Mouse (Mus musculus) MEL (cell line): ENCODE results near the gene Krtap2-4. TPM values are rescaled to one million over a fixed set of nuclear protein-coding genes. Genes with fewer than 3 reads are reported as not detected.

Experiments used
- DNase-seq: peaks from one replicate; pipeline ENCODE4 v3.0.0; 2011; ENCODE audit warnings: low read depth, low spot score
- H3K27ac ChIP-seq: 2 replicates; pipeline ENCODE4 v1.5.1; 2012; ENCODE audit warnings: low read depth, mild to moderate bottlenecking, control low read depth, low read length, moderate library complexity; ENCODE audit not compliant: control insufficient read depth
- H3K27me3 ChIP-seq, 2 experiments: fragments of 150-350 bp in 1 of 2; sonication (generic) in 1 of 2; 2 replicates each; pipeline ENCODE4 v1.6.1; 2012; ENCODE audit warnings: low read length in 2 of 2, mild to moderate bottlenecking in 2 of 2, improper control_type of control experiment in 1 of 2, moderate library complexity in 1 of 2; ENCODE audit not compliant: insufficient read depth in 2 of 2, control insufficient read depth in 1 of 2
- H3K36me3 ChIP-seq, 2 experiments: 2 replicates each; pipeline ENCODE4 v1.6.1; 2012 to 2014; ENCODE audit warnings: low read length in 2 of 2, improper control_type of control experiment in 1 of 2, inconsistent platforms in 1 of 2, mild to moderate bottlenecking in 1 of 2; ENCODE audit not compliant: insufficient read depth in 2 of 2, control insufficient read depth in 1 of 2
- H3K4me1 ChIP-seq, 2 experiments: fragments of 150-350 bp in 1 of 2; sonication (generic) in 1 of 2; 2 replicates each; pipeline ENCODE4 v1.6.1; 2012; ENCODE audit warnings: low read length in 2 of 2, improper control_type of control experiment in 1 of 2, mild to moderate bottlenecking in 1 of 2; ENCODE audit not compliant: insufficient read depth in 2 of 2, control insufficient read depth in 1 of 2
- H3K4me3 ChIP-seq, 2 experiments: fragments of 150-350 bp in 1 of 2; sonication (generic) in 1 of 2; 2 replicates each; pipeline ENCODE4 v1.5.1; 2012; ENCODE audit warnings: low read depth in 2 of 2, low read length in 2 of 2, mild to moderate bottlenecking in 2 of 2, moderate library complexity in 2 of 2, control low read depth in 1 of 2, improper control_type of control experiment in 1 of 2; ENCODE audit not compliant: control insufficient read depth in 1 of 2, insufficient read depth in 1 of 2
- H3K79me2 ChIP-seq: 2 replicates; pipeline ENCODE4 v1.6.1; 2012; ENCODE audit warnings: mild to moderate bottlenecking, low read length, moderate library complexity; ENCODE audit not compliant: control insufficient read depth, poor library complexity, insufficient read depth
- H3K9ac ChIP-seq: 2 replicates; pipeline ENCODE4 v1.6.1; 2012; ENCODE audit warnings: low read depth, mild to moderate bottlenecking, control low read depth, low read length, moderate library complexity; ENCODE audit not compliant: control insufficient read depth, poor library complexity, severe bottlenecking
- H3K9me3 ChIP-seq: fragments of 150-350 bp; sonication (generic); replicated peaks from 2 replicates; pipeline ENCODE4 v1.6.1; 2012; ENCODE audit warnings: mild to moderate bottlenecking, low read length, improper control_type of control experiment, moderate library complexity; ENCODE audit not compliant: insufficient read depth
- BHLHE40 ChIP-seq: IDR thresholded peaks from 2 replicates; pipeline ENCODE4 v1.6.1; 2012; ENCODE audit warnings: low read depth, mild to moderate bottlenecking, inconsistent platforms, low read length, improper control_type of control experiment, borderline replicate concordance
- CHD2 ChIP-seq: IDR thresholded peaks from 2 replicates; pipeline ENCODE4 v1.6.1; 2011; ENCODE audit warnings: low read length, improper control_type of control experiment
- CTCF ChIP-seq, 3 experiments: IDR thresholded peaks in 2 of 3; conservative IDR thresholded peaks in 1 of 3; 2 replicates each; pipeline ENCODE4 v1.5.1; 2011 to 2012; ENCODE audit warnings: low read length in 3 of 3, low read depth in 2 of 3, mild to moderate bottlenecking in 2 of 3, improper control_type of control experiment in 1 of 3, inconsistent platforms in 1 of 3, mixed read lengths in 1 of 3, moderate library complexity in 1 of 3; ENCODE audit not compliant: control insufficient read depth in 1 of 3, insufficient read depth in 1 of 3, poor library complexity in 1 of 3, severe bottlenecking in 1 of 3
- HCFC1 ChIP-seq: IDR thresholded peaks from 2 replicates; pipeline ENCODE4 v1.6.1; 2012; ENCODE audit warnings: low read depth, mild to moderate bottlenecking, inconsistent platforms, low read length, improper control_type of control experiment, moderate library complexity
- MAFK ChIP-seq: IDR thresholded peaks from 2 replicates; pipeline ENCODE4 v1.6.1; 2011; ENCODE audit warnings: low read depth, mild to moderate bottlenecking, low read length, improper control_type of control experiment, borderline replicate concordance
- MAX ChIP-seq: IDR thresholded peaks from 2 replicates; pipeline ENCODE4 v1.6.1; 2011; ENCODE audit warnings: low read length, improper control_type of control experiment
- MEF2A ChIP-seq: IDR thresholded peaks from 2 replicates; pipeline ENCODE4 v1.6.1; 2014; ENCODE audit warnings: low read depth, mild to moderate bottlenecking, inconsistent platforms, low read length, improper control_type of control experiment; ENCODE audit not compliant: poor library complexity, insufficient replicate concordance, severe bottlenecking; ENCODE audit errors: extremely low read depth
- MYC ChIP-seq: IDR thresholded peaks from 2 replicates; pipeline ENCODE4 v1.6.1; 2011; ENCODE audit warnings: low read depth, mild to moderate bottlenecking, low read length, improper control_type of control experiment, moderate library complexity
- NELFE ChIP-seq: IDR thresholded peaks from 2 replicates; pipeline ENCODE4 v1.6.1; 2011; ENCODE audit warnings: low read depth, low read length, improper control_type of control experiment
- NRF1 ChIP-seq: IDR thresholded peaks from 2 replicates; pipeline ENCODE4 v1.6.1; 2014; ENCODE audit warnings: low read depth, mild to moderate bottlenecking, inconsistent platforms, low read length, improper control_type of control experiment, moderate library complexity; ENCODE audit not compliant: poor library complexity, insufficient read depth, severe bottlenecking
- POLR2AphosphoS2 ChIP-seq: IDR thresholded peaks from 2 replicates; pipeline ENCODE4 v1.6.1; 2011; ENCODE audit warnings: low read length, improper control_type of control experiment
- POLR2AphosphoS5 ChIP-seq: IDR thresholded peaks from 2 replicates; pipeline ENCODE4 v1.6.1; 2012; ENCODE audit warnings: low read depth, borderline replicate concordance, mild to moderate bottlenecking, inconsistent platforms, low read length, moderate library complexity, mixed read lengths
- RAD21 ChIP-seq: IDR thresholded peaks from 2 replicates; pipeline ENCODE4 v1.6.1; 2011; ENCODE audit warnings: mild to moderate bottlenecking, low read depth, low read length, improper control_type of control experiment
- RCOR1 ChIP-seq: IDR thresholded peaks from 2 replicates; pipeline ENCODE4 v1.6.1; 2012; ENCODE audit warnings: low read depth, mild to moderate bottlenecking, inconsistent platforms, low read length, improper control_type of control experiment
- SIN3A ChIP-seq: IDR thresholded peaks from 2 replicates; pipeline ENCODE4 v1.6.1; 2012; ENCODE audit warnings: low read length, improper control_type of control experiment, inconsistent platforms
- SMC3 ChIP-seq: IDR thresholded peaks from 2 replicates; pipeline ENCODE4 v1.6.1; 2011; ENCODE audit warnings: low read depth, low read length, improper control_type of control experiment
- TCF12 ChIP-seq: IDR thresholded peaks from 2 replicates; pipeline ENCODE4 v1.6.1; 2014; ENCODE audit warnings: low read depth, mild to moderate bottlenecking, inconsistent platforms, low read length, improper control_type of control experiment, moderate library complexity
- UBTF ChIP-seq: IDR thresholded peaks from 2 replicates; pipeline ENCODE4 v1.6.1; 2012; ENCODE audit warnings: low read depth, mild to moderate bottlenecking, inconsistent platforms, low read length, improper control_type of control experiment, moderate library complexity, borderline replicate concordance; ENCODE audit not compliant: insufficient read depth
- USF2 ChIP-seq, 2 experiments: IDR thresholded peaks; 2 replicates each; pipeline ENCODE4 v1.6.1; 2011 to 2012; ENCODE audit warnings: improper control_type of control experiment in 2 of 2, low read length in 2 of 2, borderline replicate concordance in 1 of 2, inconsistent platforms in 1 of 2, low read depth in 1 of 2, mild to moderate bottlenecking in 1 of 2; ENCODE audit not compliant: insufficient read depth in 1 of 2
- ZC3H11A ChIP-seq: IDR thresholded peaks from 2 replicates; pipeline ENCODE4 v1.6.1; 2012; ENCODE audit warnings: low read depth, mild to moderate bottlenecking, inconsistent platforms, low read length, improper control_type of control experiment
- ZKSCAN1 ChIP-seq: IDR thresholded peaks from 2 replicates; pipeline ENCODE4 v1.6.1; 2012; ENCODE audit warnings: low read depth, mild to moderate bottlenecking, inconsistent platforms, low read length, improper control_type of control experiment, moderate library complexity
- ZMIZ1 ChIP-seq: IDR thresholded peaks from 2 replicates; pipeline ENCODE4 v1.6.1; 2012; ENCODE audit warnings: low read depth, mild to moderate bottlenecking, inconsistent platforms, low read length, improper control_type of control experiment, moderate library complexity
- polyA plus RNA-seq, 2 experiments: library from polyadenylated mRNA; stranded (reverse) in 1 of 2; unstranded in 1 of 2; fragments of >175 nt in 1 of 2; fragments of >200 nt in 1 of 2; gene quantifications; 2 replicates each; pipeline versions ENCODE4 v1.2.1 to v1.2.4; 2012; ENCODE audit warnings: low replicate concordance in 2 of 2, low read depth in 1 of 2; ENCODE audit not compliant: insufficient read length in 2 of 2, insufficient read depth in 1 of 2, missing spikeins in 1 of 2
- total RNA-seq: library from RNA; depleted of rRNA; stranded (reverse); fragments of 300-350 nt; gene quantifications from 2 replicates; pipeline ENCODE4 v1.2.3, GENCODE M21; 2012

Krtap2-4 gene
- total and polyA plus RNA-seq, 3 experiments, result not detected

DNA sequence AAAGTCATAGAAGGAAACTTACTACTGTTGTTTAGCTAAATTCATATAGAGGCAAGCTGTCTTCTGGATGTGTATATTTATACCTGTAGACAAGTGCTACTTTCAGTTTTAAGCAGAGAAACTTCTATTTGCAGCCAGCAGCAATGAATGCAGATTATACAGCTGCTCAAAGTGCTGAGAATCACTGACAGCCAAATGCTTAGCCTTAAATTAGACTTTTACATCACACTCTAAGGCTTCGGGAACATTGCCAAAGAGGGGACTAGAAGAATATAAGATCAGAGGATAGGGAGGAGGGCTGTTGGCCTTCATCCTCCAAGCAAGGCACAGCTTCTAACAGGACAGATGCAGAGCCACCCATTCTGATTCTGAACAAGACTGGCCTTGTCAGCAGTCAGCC is 22.4 kb upstream of the Krtap2-4 start:
- H3K36me3 ChIP-seq, result no peaks in the 10 kb centered on the region
- no peak overlapping the region for H3K9ac ChIP-seq
- H3K4me1 ChIP-seq, result no peaks in the 10 kb centered on the region
- H3K9me3 ChIP-seq, result no peaks in the 10 kb centered on the region; the same call in 1 of the 2 replicates
- H3K4me3 ChIP-seq, result no peak overlapping the region
- TF ChIP-seq MAX (no peak), CTCF (IDR thresholded peaks at IDR 0.05 in 2 of 3, conservative IDR thresholded peaks at IDR 0.05 in 1 of 3; ENCODE audit: control insufficient read depth in 1 of 3, insufficient read depth in 1 of 3, low read depth in 2 of 3, low read length in 3 of 3, poor library complexity in 1 of 3, severe bottlenecking in 1 of 3) (no peak), BHLHE40 (no peak), RCOR1 (no peak), SMC3 (no peak), NRF1 (no peak), POLR2AphosphoS2 (no peak), ZMIZ1 (no peak), MAFK (no peak), RAD21 (no peak), ZC3H11A (no peak), MYC (no peak), ZKSCAN1 (no peak), MEF2A (no peak), TCF12 (no peak), CHD2 (no peak), SIN3A (no peak)
- TF ChIP-seq, all 39 proteins: peak for 0
- H3K27ac ChIP-seq, result no peak overlapping the region
- no peak for DNase-seq
- H3K27me3 ChIP-seq, result no peaks in the 10 kb centered on the region
- H3K79me2 ChIP-seq, result no peaks in the 10 kb centered on the region

DNA sequence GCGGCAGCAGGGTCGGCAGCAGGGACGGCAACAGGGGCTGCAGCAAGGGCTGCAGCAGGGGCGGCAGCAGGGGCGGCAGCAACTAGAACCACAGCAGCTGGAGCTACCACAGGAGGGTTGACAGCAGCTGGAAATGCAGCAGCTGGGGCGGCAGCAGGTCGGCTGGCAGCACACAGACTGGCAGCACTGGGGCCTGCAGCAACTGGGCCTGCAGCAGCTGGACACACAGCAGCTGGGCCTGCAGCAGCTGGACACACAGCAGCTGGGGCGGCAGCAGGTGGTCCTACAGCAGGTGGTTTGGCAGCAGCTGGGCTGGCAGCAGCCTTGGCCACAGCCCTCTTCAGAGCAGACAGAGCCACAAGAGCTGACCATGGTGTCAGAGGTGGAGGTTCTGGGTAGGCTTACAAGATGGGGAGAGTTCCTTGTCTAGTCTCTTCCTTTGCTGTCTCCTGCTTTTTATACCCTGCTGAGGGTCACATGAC is 20.0 kb upstream of the Krtap2-4 start, which contains the start of gene Krtap4-2:
Gene Krtap4-2 (minus strand): TSS at position 432 of the 482 bp plus-strand sequence.
- TF ChIP-seq UBTF (no peak), NELFE (no peak), USF2 (IDR thresholded peaks at IDR 0.05; ENCODE audit: borderline replicate concordance in 1 of 2, insufficient read depth in 1 of 2, low read depth in 1 of 2, low read length in 2 of 2) (no peak), MYC (no peak), POLR2AphosphoS5 (no peak), ZMIZ1 (no peak), HCFC1 (no peak), CTCF (IDR thresholded peaks at IDR 0.05 in 2 of 3, conservative IDR thresholded peaks at IDR 0.05 in 1 of 3; ENCODE audit: control insufficient read depth in 1 of 3, insufficient read depth in 1 of 3, low read depth in 2 of 3, low read length in 3 of 3, poor library complexity in 1 of 3, severe bottlenecking in 1 of 3) (no peak)
- H3K27ac ChIP-seq, result no peak within 1 kb of the TSS
- H3K79me2 ChIP-seq, result no peaks in the 10 kb centered on the region
- no peaks in the 10 kb centered on the region for H3K36me3 ChIP-seq
- DNase-seq, result no peak
- H3K9ac ChIP-seq, result no peak within 1 kb of the TSS
- no peaks in the 10 kb centered on the region for H3K27me3 ChIP-seq
- no peaks in the 10 kb centered on the region for H3K4me1 ChIP-seq
- H3K9me3 ChIP-seq, result no peaks in the 10 kb centered on the region
- H3K4me3 ChIP-seq, result no peak within 1 kb of the TSS
